Mouse (Mus musculus) heart, embryonic 10.5 days (tissue): Measurements from ENCODE around the gene Rsc1a1. TPM values are rescaled to one million over a fixed set of nuclear protein-coding genes. Genes with fewer than 3 reads are reported as not detected.

Experiments
- DNase-seq: peaks from one replicate; pipeline ENCODE4 v3.0.0-alpha.2; 2017; ENCODE audit warnings: low spot score
- H3K27ac ChIP-seq: fragments of 300-500 bp; sonication (generic); 2 replicates; pipeline ENCODE4 v1.5.1; 2016; ENCODE audit warnings: mild to moderate bottlenecking
- H3K27me3 ChIP-seq: fragments of 300-500 bp; sonication (generic); 2 replicates; pipeline ENCODE4 v1.6.1; 2016; ENCODE audit warnings: mild to moderate bottlenecking; ENCODE audit not compliant: poor library complexity, insufficient read depth, severe bottlenecking
- H3K36me3 ChIP-seq: fragments of 300-500 bp; sonication (generic); 2 replicates; pipeline ENCODE4 v1.6.1; 2016; ENCODE audit warnings: mild to moderate bottlenecking, moderate library complexity
- H3K4me1 ChIP-seq: fragments of 300-500 bp; sonication (generic); 2 replicates; pipeline ENCODE4 v1.6.1; 2016; ENCODE audit warnings: mild to moderate bottlenecking
- H3K4me3 ChIP-seq: fragments of 300-500 bp; sonication (generic); 2 replicates; pipeline ENCODE4 v1.5.1; 2016; ENCODE audit warnings: mild to moderate bottlenecking, moderate library complexity
- H3K9me3 ChIP-seq: fragments of 300-500 bp; sonication (generic); 2 replicates; pipeline ENCODE4 v1.6.1; 2016; ENCODE audit warnings: mild to moderate bottlenecking, moderate library complexity
- WGBS: fragments of 180-500 bp; shearing (Covaris S2); methylation state at CpG from one replicate; pipeline ENCODE4 v1.1.7; 2016; 5-methylcytosine and 5-hydroxymethylcytosine counted together
- polyA plus RNA-seq: library from polyadenylated mRNA; unstranded; fragments of >200 nt; fragmentation: Nextera tagmentation; extraction: Ambion mirVana; gene quantifications from 2 replicates; pipeline ENCODE4 v1.2.1, GENCODE M21; 2016

Rsc1a1 gene
- polyA plus RNA-seq, 1 experiment from 2014 or later: 4.4 TPM

DNA sequence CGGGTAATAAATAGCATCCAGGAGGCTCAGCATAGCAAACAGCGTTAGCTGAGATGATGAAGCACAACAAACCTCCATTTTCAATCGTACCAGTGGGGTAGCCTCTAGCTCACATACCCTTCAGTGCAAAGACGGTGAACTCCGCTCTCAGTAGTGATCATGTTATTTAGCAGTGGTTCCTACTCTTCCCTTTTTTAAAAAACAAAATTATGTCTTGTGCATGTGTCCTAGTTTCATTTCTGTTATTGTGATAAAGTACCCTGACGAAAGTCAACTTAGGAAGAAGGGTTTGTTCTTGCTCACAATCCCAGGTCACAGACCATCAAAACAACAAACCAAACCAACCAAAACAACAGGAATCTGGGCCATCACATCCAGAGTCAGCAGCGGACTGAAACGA lies 39.4 kb downstream of the Rsc1a1 start:
- Histone ChIP-seq H3K4me1 (peaks cover 32% of the 10 kb centered on the region), H3K27me3 (no peaks in the 10 kb centered on the region), H3K27ac (no peak overlapping the region), H3K9me3 (no peaks in the 10 kb centered on the region), H3K4me3 (no peak overlapping the region), H3K36me3 (peaks cover 38% of the 10 kb centered on the region)
- DNase-seq: no peak
- 89% methylated on average over 8 of the region's 8 CpGs for WGBS

DNA sequence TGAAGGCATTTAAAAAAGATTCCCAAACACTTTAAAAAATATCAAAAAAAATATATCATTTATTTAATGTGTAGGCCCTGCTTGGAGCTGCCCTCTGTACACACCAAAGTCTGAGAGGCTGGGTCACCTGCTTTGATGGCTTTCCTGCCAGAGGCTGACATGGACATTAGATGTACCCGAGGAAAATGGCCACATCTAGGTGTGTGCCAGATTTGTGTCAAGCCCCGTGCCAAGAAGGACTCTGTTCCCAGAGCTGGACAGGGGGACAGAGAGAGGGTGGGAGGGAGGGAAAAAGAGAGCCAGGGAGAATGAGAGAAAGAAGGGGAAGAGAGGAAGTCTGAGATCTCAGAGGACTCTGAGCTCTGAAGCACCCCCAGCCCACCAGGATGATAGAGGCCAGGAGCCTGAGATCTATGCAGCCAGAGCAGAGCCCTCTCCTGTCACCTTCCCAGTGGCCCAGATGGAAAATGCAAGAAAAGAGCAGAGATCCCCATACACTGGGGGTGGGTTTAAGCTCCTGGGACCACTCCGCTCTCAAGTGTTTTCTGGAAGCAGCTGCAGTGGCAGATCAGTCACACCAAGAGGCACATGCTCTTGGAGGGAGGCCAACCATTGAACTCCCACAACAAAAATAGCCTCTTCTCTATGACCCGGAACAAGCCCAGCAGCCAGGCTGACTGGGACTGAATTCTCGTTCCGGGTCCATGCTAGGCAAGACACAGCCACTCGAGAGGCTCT lies 42.1 kb downstream of the Rsc1a1 start:
- H3K36me3 ChIP-seq: peaks cover 52% of the 10 kb centered on the region

DNA sequence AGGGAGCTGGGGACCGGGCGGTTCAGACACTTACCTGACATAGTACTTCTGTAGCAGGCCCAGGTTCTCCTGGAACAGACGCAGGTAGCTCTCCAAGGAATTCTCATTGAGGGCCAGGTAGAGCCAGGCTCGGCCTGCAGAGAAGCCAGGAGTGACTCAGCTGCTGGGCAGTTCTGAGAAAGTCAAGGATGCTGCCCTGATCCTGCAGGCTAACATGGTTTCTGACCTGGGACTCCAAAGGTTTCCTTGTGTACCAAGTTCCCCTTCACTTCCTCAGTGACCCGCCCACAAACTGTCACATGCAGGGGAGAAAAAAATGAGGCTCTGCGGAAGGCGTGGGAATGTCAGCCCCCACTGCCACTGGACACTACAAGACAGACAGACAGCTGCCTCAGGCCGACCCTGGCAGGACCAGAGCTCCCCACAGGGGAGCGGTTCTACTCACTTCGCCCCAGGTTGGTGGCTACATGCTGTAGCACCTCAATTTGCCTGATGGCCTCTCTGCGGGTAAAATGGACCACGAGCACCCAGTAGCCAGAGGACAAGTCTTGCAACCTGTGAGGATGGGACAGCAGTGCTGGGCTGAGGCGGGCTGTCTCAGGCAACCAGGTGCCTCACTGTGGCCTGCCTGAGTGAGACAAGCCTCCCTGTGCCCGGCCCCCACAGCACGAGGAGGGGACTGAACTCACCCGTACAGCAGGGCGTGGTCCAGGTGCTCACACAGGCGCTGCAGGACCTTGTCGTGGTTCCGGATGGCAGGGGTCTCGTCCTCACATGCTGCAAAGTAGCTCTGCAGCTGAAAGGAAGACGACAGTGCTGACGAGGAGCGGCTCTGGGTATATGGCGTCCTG lies 43.2 kb downstream of the Rsc1a1 start:
- Histone ChIP-seq H3K4me1 (peaks cover 32% of the 10 kb centered on the region), H3K36me3 (peaks cover 57% of the 10 kb centered on the region), H3K27me3 (no peaks in the 10 kb centered on the region), H3K9me3 (no peaks in the 10 kb centered on the region), H3K27ac (peak overlapping the region; percentile 37; the same call in 1 of the 2 replicates), H3K4me3 (no peak overlapping the region)
- no peak for DNase-seq
- 89% methylated on average over 25 of the region's 25 CpGs for WGBS

More for the DNA sequence above, 42.1 kb downstream of the Rsc1a1 start:
- Histone ChIP-seq H3K27me3 (no peaks in the 10 kb centered on the region), H3K27ac (peak overlapping the region; percentile 82), H3K4me1 (peaks cover 32% of the 10 kb centered on the region), H3K4me3 (no peak overlapping the region; the same call in 1 of the 2 replicates), H3K9me3 (no peaks in the 10 kb centered on the region)
- no peak for DNase-seq
- WGBS: 43% methylated on average over 7 of the region's 7 CpGs

DNA sequence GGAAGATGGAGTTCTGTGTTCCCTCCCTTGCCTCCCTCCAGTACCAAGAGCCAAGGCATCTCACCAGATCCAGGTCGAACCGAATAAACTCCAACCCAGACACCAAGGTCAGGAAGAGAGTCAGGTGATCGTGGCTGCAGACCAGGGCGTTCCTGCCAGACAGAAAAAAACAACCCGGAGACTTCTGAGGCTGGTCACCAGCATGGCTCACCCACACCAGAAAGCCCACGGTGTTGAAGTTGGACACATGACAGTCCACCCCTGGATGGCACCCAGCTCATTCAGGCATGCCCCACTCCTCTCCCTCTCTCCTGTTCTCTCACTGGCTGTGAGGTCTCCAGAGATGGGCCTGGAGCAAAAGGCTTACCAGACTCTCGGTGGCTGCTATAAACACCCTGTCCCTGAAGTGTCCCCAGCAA lies 44.0 kb downstream of the Rsc1a1 start:
- peaks cover 61% of the 10 kb centered on the region for H3K36me3 ChIP-seq
- no peak for DNase-seq
- no peak overlapping the region for H3K27ac ChIP-seq
- no peaks in the 10 kb centered on the region for H3K27me3 ChIP-seq
- peaks cover 36% of the 10 kb centered on the region for H3K4me1 ChIP-seq
- 87% methylated on average over 7 of the region's 7 CpGs for WGBS
- H3K9me3 ChIP-seq: no peaks in the 10 kb centered on the region
- H3K4me3 ChIP-seq: no peak overlapping the region

DNA sequence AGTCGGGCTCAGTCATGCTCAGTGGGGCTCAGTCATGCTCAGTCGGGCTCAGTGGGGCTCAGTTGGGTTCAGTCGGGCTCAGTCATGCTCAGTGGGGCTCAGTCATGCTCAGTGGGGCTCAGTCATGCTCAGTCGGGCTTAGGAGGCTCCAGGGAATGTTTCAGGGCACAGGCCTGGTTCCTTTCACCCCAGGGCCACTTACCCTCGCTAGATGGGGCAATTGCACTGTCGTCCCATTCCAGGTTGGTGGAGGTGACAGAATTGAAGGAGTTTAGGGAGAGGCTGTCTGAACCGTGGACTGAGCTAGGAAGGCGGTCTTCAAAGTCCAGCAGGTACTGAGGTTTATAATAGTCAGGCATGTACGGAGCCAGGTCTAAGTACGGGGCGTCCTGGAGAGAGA lies 45.9 kb downstream of the Rsc1a1 start:
- no peak overlapping the region for H3K4me3 ChIP-seq
- H3K27ac ChIP-seq: no peak overlapping the region
- WGBS: 79% methylated on average over 11 of the region's 11 CpGs
- H3K9me3 ChIP-seq: no peaks in the 10 kb centered on the region
- no peaks in the 10 kb centered on the region for H3K27me3 ChIP-seq
- DNase-seq: no peak
- H3K36me3 ChIP-seq: peaks cover 74% of the 10 kb centered on the region
- peaks cover 52% of the 10 kb centered on the region for H3K4me1 ChIP-seq

DNA sequence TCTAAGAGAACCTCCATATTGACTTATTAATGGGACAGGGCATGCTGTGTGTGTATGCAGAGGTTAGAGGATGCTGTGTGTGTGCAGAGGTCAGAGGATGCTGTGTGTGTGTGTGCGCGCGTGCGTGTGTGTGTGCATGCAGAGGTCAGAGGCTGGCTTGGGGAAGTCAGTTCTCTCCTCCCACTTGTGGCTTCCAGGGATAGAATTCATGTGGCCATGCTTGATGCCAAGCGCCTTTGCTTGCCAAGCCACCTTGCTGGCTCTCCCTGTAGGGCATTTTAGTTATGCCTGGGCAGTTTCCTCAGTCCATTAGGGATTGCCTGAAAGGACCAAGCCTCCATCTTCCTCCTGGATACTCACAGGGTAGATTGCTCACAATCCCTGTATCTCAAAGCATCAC lies 48.7 kb downstream of the Rsc1a1 start:
- Histone ChIP-seq H3K4me1 (peaks cover 31% of the 10 kb centered on the region), H3K9me3 (no peaks in the 10 kb centered on the region), H3K4me3 (no peak overlapping the region), H3K27ac (no peak overlapping the region), H3K27me3 (no peaks in the 10 kb centered on the region), H3K36me3 (peaks cover 91% of the 10 kb centered on the region)
- no peak for DNase-seq
- WGBS: 91% methylated on average over 5 of the region's 5 CpGs

DNA sequence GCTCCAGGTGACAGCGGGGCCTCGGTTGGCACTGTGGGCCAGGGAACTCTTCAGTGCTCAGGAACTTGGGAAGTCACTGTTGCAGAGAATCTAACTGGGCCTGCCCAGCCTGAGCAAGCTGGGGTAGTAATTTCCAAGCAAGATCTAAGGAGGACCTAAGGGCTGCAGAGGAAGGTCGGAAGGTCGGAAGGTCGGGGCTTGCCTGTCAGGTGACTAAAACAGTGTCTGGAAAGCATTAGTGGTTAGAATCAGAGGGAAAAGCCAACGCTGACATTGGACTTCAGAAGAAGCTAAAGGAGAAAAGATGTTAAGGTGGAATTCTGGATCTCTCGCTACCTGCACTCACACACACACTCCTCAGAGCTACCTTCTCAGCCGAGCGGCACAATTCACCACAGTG lies 49.4 kb downstream of the Rsc1a1 start:
- Histone ChIP-seq H3K27ac (no peak overlapping the region), H3K9me3 (no peaks in the 10 kb centered on the region), H3K4me1 (peaks cover 25% of the 10 kb centered on the region), H3K4me3 (no peak overlapping the region), H3K27me3 (no peaks in the 10 kb centered on the region), H3K36me3 (peaks cover 91% of the 10 kb centered on the region)
- no peak for DNase-seq
- WGBS: 77% methylated on average over 9 of the region's 9 CpGs

Other genes with a start within 250 kb of the Rsc1a1 start
- not detected in 2 replicates for gene Srarp, start 249.5 kb downstream of the Rsc1a1 start, polyA plus RNA-seq
- 31.5 and 33.7 TPM in 2 replicates for gene Zbtb17, start 240.9 kb downstream of the Rsc1a1 start, polyA plus RNA-seq
- gene Spen, start 147.0 kb downstream of the Rsc1a1 start, polyA plus RNA-seq: 6.0 and 8.4 TPM in 2 replicates
- 61.9 and 62.7 TPM in 2 replicates for gene Fblim1, start 79.5 kb downstream of the Rsc1a1 start, polyA plus RNA-seq
- gene Tmem82, start 67.0 kb downstream of the Rsc1a1 start, polyA plus RNA-seq: 0.96 and 2.4 TPM in 2 replicates
- gene Slc25a34, start 61.8 kb downstream of the Rsc1a1 start, polyA plus RNA-seq: 0.20 and 0.34 TPM in 2 replicates
- 4.1 and 5.4 TPM in 2 replicates for gene Plekhm2, start 20.7 kb downstream of the Rsc1a1 start, polyA plus RNA-seq
- gene Ddi2, start 37.8 kb upstream of the Rsc1a1 start, polyA plus RNA-seq: 21.4 and 21.5 TPM in 2 replicates
- 1.2 and 3.5 TPM in 2 replicates for gene Agmat, start 61.1 kb upstream of the Rsc1a1 start, polyA plus RNA-seq
- 5.0 and 5.4 TPM in 2 replicates for gene Dnajc16, start 105.3 kb upstream of the Rsc1a1 start, polyA plus RNA-seq
- gene Casp9, start 108.0 kb upstream of the Rsc1a1 start, polyA plus RNA-seq: 21.4 and 22.5 TPM in 2 replicates
- not detected in 2 replicates for gene Cela2a, start 140.6 kb upstream of the Rsc1a1 start, polyA plus RNA-seq
- not detected in 2 replicates for gene Ctrc, start 160.8 kb upstream of the Rsc1a1 start, polyA plus RNA-seq
- 139 and 151 TPM in 2 replicates for gene Efhd2, start 189.3 kb upstream of the Rsc1a1 start, polyA plus RNA-seq